Mouse (Mus musculus) embryonic facial prominence, embryonic 13.5 days (tissue): ENCODE measurements around the gene Tmed8. TPM values are rescaled to one million over a fixed set of nuclear protein-coding genes. Genes with fewer than 3 reads are reported as not detected.

ENCODE experiments used
- ATAC-seq: fragments of 200-750 bp; cut with Nextera tagmentation; 2 replicates; pipeline ENCODE4 v1.8.0; 2017; ENCODE audit warnings: low read depth; ENCODE audit not compliant: insufficient number of reproducible peaks, insufficient read depth, low FRiP score, low TSS enrichment
- H3K27ac ChIP-seq: fragments of 300-500 bp; sonication (generic); 2 replicates; pipeline ENCODE4 v1.5.1; 2015; ENCODE audit warnings: moderate library complexity, mild to moderate bottlenecking, inconsistent platforms
- H3K27me3 ChIP-seq: fragments of 300-500 bp; sonication (generic); 2 replicates; pipeline ENCODE4 v1.6.1; 2015; ENCODE audit warnings: mild to moderate bottlenecking, inconsistent platforms
- H3K36me3 ChIP-seq: fragments of 300-500 bp; sonication (generic); 2 replicates; pipeline ENCODE4 v1.6.1; 2015; ENCODE audit warnings: mild to moderate bottlenecking, inconsistent platforms
- H3K4me1 ChIP-seq: fragments of 300-500 bp; sonication (generic); 2 replicates; pipeline ENCODE4 v1.6.1; 2015; ENCODE audit warnings: inconsistent platforms
- H3K4me2 ChIP-seq: fragments of 300-500 bp; sonication (generic); 2 replicates; pipeline ENCODE4 v1.6.1; 2015; ENCODE audit warnings: moderate library complexity, mild to moderate bottlenecking, inconsistent platforms
- H3K4me3 ChIP-seq: fragments of 300-500 bp; sonication (generic); 2 replicates; pipeline ENCODE4 v1.5.1; 2015; ENCODE audit warnings: mild to moderate bottlenecking, inconsistent platforms
- H3K9ac ChIP-seq: fragments of 300-500 bp; sonication (generic); 2 replicates; pipeline ENCODE4 v1.6.1; 2015; ENCODE audit warnings: mild to moderate bottlenecking, inconsistent platforms
- H3K9me3 ChIP-seq: fragments of 300-500 bp; sonication (generic); 2 replicates; pipeline ENCODE4 v1.6.1; 2016; ENCODE audit warnings: inconsistent platforms
- WGBS: fragments of 180-500 bp; shearing (Covaris S2); methylation state at CpG from one replicate; pipeline ENCODE4 v1.1.7; 2015; ENCODE audit warnings: mixed read lengths; 5-methylcytosine and 5-hydroxymethylcytosine counted together
- polyA plus RNA-seq: library from polyadenylated mRNA; unstranded; fragments of >200 nt; fragmentation: Nextera tagmentation; extraction: Ambion mirVana; gene quantifications from 2 replicates; pipeline ENCODE4 v1.2.1, GENCODE M21; 2015

Gene Tmed8
- polyA plus RNA-seq, 1 experiment from 2014 or later: 2.0 TPM

DNA sequence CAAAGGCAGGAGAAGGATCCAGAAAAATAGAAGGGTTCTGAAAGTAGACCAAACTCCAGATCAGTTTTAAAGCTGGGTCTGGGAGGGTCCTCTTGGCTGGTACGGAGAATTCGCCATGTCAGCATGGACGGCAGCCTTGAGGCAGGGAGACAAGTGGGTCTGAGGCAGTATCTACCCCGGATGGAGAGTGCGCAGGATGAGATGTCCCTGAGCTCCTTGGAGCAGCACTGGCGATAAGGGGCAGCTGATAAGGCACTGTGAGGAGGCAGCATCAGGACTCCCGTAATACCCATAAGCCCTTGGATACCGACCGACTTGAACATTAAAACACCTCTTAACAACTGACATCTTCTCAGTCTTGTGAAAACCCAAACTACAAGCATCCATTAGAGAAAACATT lies 67.5 kb downstream of the Tmed8 start:
- H3K36me3 ChIP-seq: peaks cover 31% of the 10 kb centered on the region
- WGBS: 95% methylated on average over 9 of the region's 9 CpGs

DNA sequence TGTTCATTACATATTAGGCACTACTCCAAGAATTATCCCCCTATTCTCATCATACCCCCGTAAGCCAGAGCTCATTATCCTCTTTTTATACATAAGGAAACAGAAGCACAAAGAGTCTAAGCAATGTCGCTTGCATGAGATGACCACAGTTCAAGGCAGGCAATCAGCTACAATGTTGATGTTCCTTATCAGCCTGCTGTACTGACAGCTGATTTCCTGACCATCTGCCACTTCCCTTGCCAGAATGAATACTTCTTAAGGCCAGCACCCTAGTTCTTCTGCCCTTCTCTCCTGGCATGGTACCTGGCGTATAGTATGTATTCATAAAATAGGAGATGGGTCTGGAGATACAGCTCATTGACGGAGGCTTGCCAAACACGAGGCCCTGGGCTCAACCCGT lies 68.0 kb downstream of the Tmed8 start:
- no peak for ATAC-seq
- no peak overlapping the region for H3K9ac ChIP-seq
- 90% methylated on average over 6 of the region's 6 CpGs for WGBS
- H3K4me2 ChIP-seq: no peak overlapping the region
- no peak overlapping the region for H3K4me3 ChIP-seq
- no peaks in the 10 kb centered on the region for H3K27me3 ChIP-seq
- H3K4me1 ChIP-seq: no peaks in the 10 kb centered on the region
- H3K36me3 ChIP-seq: peaks cover 31% of the 10 kb centered on the region
- no peak overlapping the region for H3K27ac ChIP-seq
- no peaks in the 10 kb centered on the region for H3K9me3 ChIP-seq

More for the DNA sequence above, 67.5 kb downstream of the Tmed8 start:
- Histone ChIP-seq H3K9ac (no peak overlapping the region), H3K27me3 (no peaks in the 10 kb centered on the region), H3K27ac (no peak overlapping the region), H3K4me1 (no peaks in the 10 kb centered on the region), H3K9me3 (no peaks in the 10 kb centered on the region), H3K4me3 (no peak overlapping the region), H3K4me2 (no peak overlapping the region)
- ATAC-seq: no peak

- H3K4me3 ChIP-seq: no peak overlapping the region
- peaks cover 31% of the 10 kb centered on the region for H3K36me3 ChIP-seq
- no peak overlapping the region for H3K4me2 ChIP-seq
- H3K9me3 ChIP-seq: no peaks in the 10 kb centered on the region
- no peak for ATAC-seq
- WGBS: 69% methylated on average over 3 of the region's 3 CpGs
- no peaks in the 10 kb centered on the region for H3K4me1 ChIP-seq
- no peak overlapping the region for H3K27ac ChIP-seq
- no peaks in the 10 kb centered on the region for H3K27me3 ChIP-seq
- no peak overlapping the region for H3K9ac ChIP-seq
Measured at GRCm38 (mm10) chr12:87131619-87132018, 68.6 kb downstream of the Tmed8 start.

DNA sequence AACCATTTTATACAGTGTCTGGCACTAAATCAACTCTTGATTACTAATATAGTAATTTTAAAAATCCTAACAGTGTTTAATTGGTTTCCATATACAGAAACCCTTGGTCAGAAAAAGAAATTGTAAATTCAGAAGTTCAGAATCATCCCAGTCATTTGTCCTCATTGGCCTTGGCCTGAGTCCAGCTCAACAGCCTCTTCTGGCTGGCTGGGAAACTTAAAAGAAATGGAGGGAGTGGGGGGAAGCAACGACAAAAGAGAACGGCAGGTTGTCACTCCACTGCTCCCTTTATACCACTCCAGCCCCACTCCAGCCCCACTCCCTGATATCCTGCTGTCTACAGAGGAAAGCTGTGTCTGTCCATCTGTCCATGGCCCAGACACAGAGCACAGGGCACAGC lies 69.1 kb downstream of the Tmed8 start:
- Histone ChIP-seq H3K9me3 (no peaks in the 10 kb centered on the region), H3K27me3 (no peaks in the 10 kb centered on the region), H3K9ac (no peak overlapping the region), H3K36me3 (peaks cover 31% of the 10 kb centered on the region), H3K27ac (no peak overlapping the region), H3K4me1 (no peaks in the 10 kb centered on the region), H3K4me3 (no peak overlapping the region), H3K4me2 (no peak overlapping the region)
- no peak for ATAC-seq
- WGBS: 80% methylated on average over 2 of the region's 2 CpGs

DNA sequence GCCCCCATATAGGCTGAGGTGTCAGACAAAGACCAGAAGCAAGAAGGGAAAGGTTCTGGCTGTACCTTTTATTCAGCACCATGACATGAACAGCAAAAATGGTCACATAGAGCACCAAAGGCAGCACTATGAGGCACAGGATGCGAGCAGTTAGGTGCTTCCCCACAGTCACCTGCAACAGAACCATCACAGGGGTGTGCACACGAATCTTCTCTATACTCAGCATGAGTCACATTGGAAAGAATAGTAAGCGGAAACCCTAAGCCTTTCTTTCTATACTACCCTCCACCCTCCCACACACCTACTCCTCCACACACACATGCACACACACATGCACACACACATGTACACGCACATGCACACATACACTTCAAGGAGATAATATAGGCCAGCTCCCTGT lies 70.0 kb downstream of the Tmed8 start:
- no peaks in the 10 kb centered on the region for H3K4me1 ChIP-seq
- H3K4me2 ChIP-seq: no peak overlapping the region
- no peak for ATAC-seq
- 89% methylated on average over 4 of the region's 4 CpGs for WGBS
- H3K9me3 ChIP-seq: no peaks in the 10 kb centered on the region
- no peak overlapping the region for H3K27ac ChIP-seq
- H3K4me3 ChIP-seq: no peak overlapping the region
- no peaks in the 10 kb centered on the region for H3K27me3 ChIP-seq
- H3K36me3 ChIP-seq: peaks cover 29% of the 10 kb centered on the region
- no peak overlapping the region for H3K9ac ChIP-seq

- ATAC-seq: no peak; the same call in 1 of the 2 replicates
- H3K4me2 ChIP-seq: no peak overlapping the region
- no peak overlapping the region for H3K27ac ChIP-seq
- no peaks in the 10 kb centered on the region for H3K9me3 ChIP-seq
- H3K27me3 ChIP-seq: no peaks in the 10 kb centered on the region
- WGBS: 56% methylated on average over 4 of the region's 4 CpGs
- peaks cover 42% of the 10 kb centered on the region for H3K36me3 ChIP-seq
- H3K4me1 ChIP-seq: no peaks in the 10 kb centered on the region
- no peak overlapping the region for H3K9ac ChIP-seq
- H3K4me3 ChIP-seq: no peak overlapping the region
Measured at GRCm38 (mm10) chr12:87127256-87127655, 73.0 kb downstream of the Tmed8 start.

DNA sequence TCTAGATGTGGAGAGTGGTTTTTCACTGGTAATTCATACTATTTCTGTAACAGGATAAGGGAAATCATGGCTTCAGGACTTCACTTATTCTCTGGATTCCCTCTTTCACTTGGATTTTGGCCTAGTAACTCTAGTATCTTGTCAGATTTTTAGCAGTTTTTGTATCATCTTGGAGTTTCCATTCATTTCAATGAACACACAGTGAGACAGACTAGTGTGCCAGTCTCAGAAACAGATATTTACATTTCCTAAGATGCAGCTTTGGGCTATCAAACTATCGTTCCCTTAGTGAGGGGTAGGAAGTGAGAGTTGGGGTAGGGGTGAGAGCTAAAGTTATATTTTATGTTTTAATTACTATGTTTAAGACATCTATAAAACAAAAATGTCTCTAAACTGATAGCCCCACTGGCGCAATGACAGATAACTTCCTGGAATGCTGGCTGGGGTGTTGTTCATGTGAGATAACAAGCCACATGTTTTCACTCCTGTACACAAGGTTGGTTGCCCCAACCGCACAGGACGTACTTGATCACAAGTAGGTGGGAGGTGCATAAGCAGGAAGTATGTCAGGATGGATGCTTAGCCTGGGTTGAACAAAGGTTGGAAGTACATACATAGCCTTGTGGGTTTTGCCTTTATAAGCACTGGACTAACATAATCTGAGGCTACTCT lies 78.2 kb downstream of the Tmed8 start:
- Histone ChIP-seq H3K9ac (no peak overlapping the region), H3K27ac (no peak overlapping the region), H3K4me1 (no peaks in the 10 kb centered on the region), H3K4me2 (no peak overlapping the region), H3K36me3 (peaks cover 31% of the 10 kb centered on the region), H3K4me3 (no peak overlapping the region), H3K9me3 (no peaks in the 10 kb centered on the region), H3K27me3 (no peaks in the 10 kb centered on the region)
- 95% methylated on average over 4 of the region's 4 CpGs for WGBS
- ATAC-seq: no peak

Other genes with a start within 250 kb of the Tmed8 start
- 0.12 and 0.15 TPM in 2 replicates for gene Zdhhc22, start 210.0 kb downstream of the Tmed8 start, polyA plus RNA-seq
- gene Tmem63c, start 179.1 kb downstream of the Tmed8 start, polyA plus RNA-seq: 0.17 TPM in 1 of 2 replicates, not detected in the other
- 0.33 and 0.38 TPM in 2 replicates for gene Ngb, start 97.9 kb downstream of the Tmed8 start, polyA plus RNA-seq
- gene Gstz1, start 53.3 kb downstream of the Tmed8 start, polyA plus RNA-seq: 29.1 and 32.1 TPM in 2 replicates
- 14.3 and 14.4 TPM in 2 replicates for gene Pomt2, start 52.5 kb downstream of the Tmed8 start, polyA plus RNA-seq
- 1.5 and 2.4 TPM in 2 replicates for gene Samd15, start 731 bp downstream of the Tmed8 start, polyA plus RNA-seq
- 0.32 and 0.84 TPM in 2 replicates for gene Noxred1, start 38.3 kb upstream of the Tmed8 start, polyA plus RNA-seq
- gene Vipas39, start 65.8 kb upstream of the Tmed8 start, polyA plus RNA-seq: 49.6 and 52.1 TPM in 2 replicates
- 210 and 231 TPM in 2 replicates for gene Ahsa1, start 66.0 kb upstream of the Tmed8 start, polyA plus RNA-seq
- 1.1 and 1.6 TPM in 2 replicates for gene Ism2, start 99.3 kb upstream of the Tmed8 start, polyA plus RNA-seq
- gene Sptlc2, start 187.9 kb upstream of the Tmed8 start, polyA plus RNA-seq: 70.5 and 76.3 TPM in 2 replicates
- 336 and 343 TPM in 2 replicates for gene Slirp, start 243.4 kb upstream of the Tmed8 start, polyA plus RNA-seq
- 65.9 and 76.1 TPM in 2 replicates for gene Alkbh1, start 243.6 kb upstream of the Tmed8 start, polyA plus RNA-seq